Mouse (Mus musculus) stomach, embryonic 14.5 days (tissue): Measurements from ENCODE around the gene Zfp36. TPM values are rescaled to one million over a fixed set of nuclear protein-coding genes. Genes with fewer than 3 reads are reported as not detected.

Experiments used
- ATAC-seq: fragments of 200-750 bp; cut with Nextera tagmentation; 2 replicates; pipeline ENCODE4 v1.8.0; 2017; ENCODE audit warnings: low read depth, moderate TSS enrichment; ENCODE audit not compliant: insufficient number of reproducible peaks, insufficient read depth, low FRiP score
- H3K27ac ChIP-seq: fragments of 300-500 bp; sonication (generic); 2 replicates; pipeline ENCODE4 v1.5.1; 2014; ENCODE audit warnings: mild to moderate bottlenecking, low read length, moderate library complexity, mixed read lengths
- H3K27me3 ChIP-seq: fragments of 300-500 bp; sonication (generic); 2 replicates; pipeline ENCODE4 v1.6.1; 2014; ENCODE audit warnings: low read length, control low read depth, mixed read lengths; ENCODE audit not compliant: control insufficient read depth, insufficient read depth
- H3K36me3 ChIP-seq: fragments of 300-500 bp; sonication (generic); 2 replicates; pipeline ENCODE4 v1.6.1; 2014; ENCODE audit warnings: mild to moderate bottlenecking, control low read depth, low read length, moderate library complexity, mixed read lengths; ENCODE audit not compliant: control insufficient read depth, insufficient read depth
- H3K4me1 ChIP-seq: fragments of 300-500 bp; sonication (generic); 2 replicates; pipeline ENCODE4 v1.6.1; 2014; ENCODE audit warnings: low read length, control low read depth, mixed read lengths; ENCODE audit not compliant: control insufficient read depth, insufficient read depth
- H3K4me2 ChIP-seq: fragments of 300-500 bp; sonication (generic); replicated peaks from 2 replicates; pipeline ENCODE4 v1.6.1; 2014; ENCODE audit warnings: low read depth, low read length, control low read depth
- H3K4me3 ChIP-seq: fragments of 300-500 bp; sonication (generic); 2 replicates; pipeline ENCODE4 v1.5.1; 2014; ENCODE audit warnings: low read depth, low read length, control low read depth
- H3K9ac ChIP-seq: fragments of 300-500 bp; sonication (generic); replicated peaks from 2 replicates; pipeline ENCODE4 v1.6.1; 2014; ENCODE audit warnings: low read depth, mild to moderate bottlenecking, control low read depth, low read length, moderate library complexity, mixed read lengths
- H3K9me3 ChIP-seq: fragments of 300-500 bp; sonication (generic); 2 replicates; pipeline ENCODE4 v1.6.1; 2016; ENCODE audit warnings: low read depth, low read length, control low read depth; ENCODE audit not compliant: control insufficient read depth
- WGBS: fragments of 180-500 bp; shearing (Covaris S2); extraction: QIAGEN DNeasy Blood & Tissue Kit; methylation state at CpG from one replicate; pipeline ENCODE4 v1.1.7; 2014; 5-methylcytosine and 5-hydroxymethylcytosine counted together
- polyA plus RNA-seq: library from polyadenylated mRNA; unstranded; fragments of >200 nt; fragmentation: Nextera tagmentation; extraction: Ambion mirVana; gene quantifications from 2 replicates; pipeline ENCODE4 v1.2.1, GENCODE M21; 2014

Zfp36 gene
- polyA plus RNA-seq, 1 experiment from 2014 or later = 15.5 TPM

GRCm38 (mm10) chr7:28357984-28358383 lies 22.1 kb downstream of the Zfp36 start:
- Histone ChIP-seq H3K27me3 (no peaks in the 10 kb centered on the region), H3K9me3 (no peaks in the 10 kb centered on the region), H3K4me3 (no peak overlapping the region), H3K4me2 (no peak overlapping the region), H3K4me1 (peaks cover 27% of the 10 kb centered on the region), H3K36me3 (peaks cover 53% of the 10 kb centered on the region), H3K9ac (no peak overlapping the region), H3K27ac (peak overlapping the region; percentile 45; the same call in 1 of the 2 replicates)
- WGBS = 1% methylated on average over 5 of the region's 5 CpGs
- no peak for ATAC-seq

DNA sequence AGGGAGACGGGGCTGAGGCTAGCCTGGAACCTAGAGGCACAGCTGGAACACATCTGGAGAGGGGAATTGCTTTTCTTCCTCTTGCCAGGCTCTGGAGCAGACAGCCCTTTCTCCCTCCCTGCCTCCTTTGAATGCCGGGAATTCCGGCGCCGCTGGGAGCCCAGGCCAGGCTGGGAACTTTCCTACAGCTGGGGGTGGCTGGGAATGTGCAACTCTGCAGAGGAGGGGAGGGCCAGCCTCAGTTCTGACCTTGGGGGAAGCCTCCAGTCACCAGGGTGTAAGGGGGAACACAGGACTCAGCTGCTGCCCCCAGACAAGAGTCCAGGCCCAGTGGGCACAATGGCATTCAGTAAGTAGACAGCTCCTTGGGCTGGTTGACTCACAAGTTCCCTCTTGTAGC lies 23.1 kb downstream of the Zfp36 start:
- Histone ChIP-seq H3K4me2 (no peak overlapping the region), H3K36me3 (peaks cover 50% of the 10 kb centered on the region), H3K9ac (no peak overlapping the region)

GRCm38 (mm10) chr7:28355221-28355620 lies 24.8 kb downstream of the Zfp36 start:
- no peaks in the 10 kb centered on the region for H3K27me3 ChIP-seq
- H3K4me3 ChIP-seq = no peak overlapping the region
- peaks cover 32% of the 10 kb centered on the region for H3K4me1 ChIP-seq
- H3K36me3 ChIP-seq = peaks cover 42% of the 10 kb centered on the region
- H3K9me3 ChIP-seq = no peaks in the 10 kb centered on the region
- WGBS = 89% methylated on average over 3 of the region's 3 CpGs
- H3K9ac ChIP-seq = no peak overlapping the region
- H3K4me2 ChIP-seq = no peak overlapping the region
- peak overlapping the region; percentile 10; the same call in 1 of the 2 replicates for H3K27ac ChIP-seq
- no peak for ATAC-seq

More for the DNA sequence above, 23.1 kb downstream of the Zfp36 start:
- 5% methylated on average over 5 of the region's 5 CpGs for WGBS
- Histone ChIP-seq H3K4me1 (peaks cover 27% of the 10 kb centered on the region), H3K27me3 (no peaks in the 10 kb centered on the region), H3K27ac (peak overlapping the region; percentile 45; the same call in 1 of the 2 replicates), H3K9me3 (no peaks in the 10 kb centered on the region), H3K4me3 (no peak overlapping the region)
- ATAC-seq = peak; percentile 48; the same call in 1 of the 2 replicates

DNA sequence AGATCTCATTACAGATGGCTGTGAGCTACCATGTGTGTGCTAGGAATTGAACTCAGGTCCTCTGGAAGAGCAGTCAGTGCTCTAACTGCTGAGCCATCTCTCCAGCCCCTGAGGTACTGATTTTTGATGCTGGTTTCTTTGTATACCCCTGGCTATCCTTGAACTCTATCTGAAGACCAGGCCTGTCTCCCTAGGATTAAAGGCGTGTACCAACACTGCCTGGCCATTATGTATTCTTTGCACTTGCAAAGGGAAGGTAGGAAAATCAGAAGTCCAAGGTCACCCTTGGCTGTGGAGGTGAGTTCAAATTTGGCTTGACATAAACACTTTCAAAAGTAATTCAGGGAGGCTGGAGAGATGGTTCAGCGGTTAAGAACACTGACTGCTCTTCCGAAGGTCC lies 25.5 kb downstream of the Zfp36 start:
- Histone ChIP-seq H3K9ac (no peak overlapping the region), H3K4me1 (peaks cover 37% of the 10 kb centered on the region), H3K27ac (no peak overlapping the region), H3K9me3 (no peaks in the 10 kb centered on the region), H3K4me3 (no peak overlapping the region), H3K4me2 (no peak overlapping the region), H3K36me3 (peaks cover 36% of the 10 kb centered on the region), H3K27me3 (no peaks in the 10 kb centered on the region)
- ATAC-seq = no peak
- WGBS = 94% methylated on average over 3 of the region's 3 CpGs

GRCm38 (mm10) chr7:28354113-28354581 lies 25.9 kb downstream of the Zfp36 start:
- H3K4me3 ChIP-seq = no peak overlapping the region
- H3K9ac ChIP-seq = no peak overlapping the region
- 75% methylated on average over 3 of the region's 3 CpGs for WGBS
- H3K4me1 ChIP-seq = peaks cover 42% of the 10 kb centered on the region
- H3K27me3 ChIP-seq = no peaks in the 10 kb centered on the region
- no peak overlapping the region for H3K27ac ChIP-seq
- no peaks in the 10 kb centered on the region for H3K9me3 ChIP-seq
- H3K4me2 ChIP-seq = no peak overlapping the region
- no peak for ATAC-seq
- H3K36me3 ChIP-seq = peaks cover 32% of the 10 kb centered on the region

- 92% methylated on average over 2 of the region's 2 CpGs for WGBS
- Histone ChIP-seq H3K4me2 (no peak overlapping the region), H3K9ac (no peak overlapping the region), H3K36me3 (peaks cover 29% of the 10 kb centered on the region), H3K9me3 (no peaks in the 10 kb centered on the region), H3K27me3 (no peaks in the 10 kb centered on the region), H3K27ac (no peak overlapping the region), H3K4me3 (no peak overlapping the region), H3K4me1 (peaks cover 34% of the 10 kb centered on the region)
- ATAC-seq = no peak
Measured at GRCm38 (mm10) chr7:28353267-28353666, 26.8 kb downstream of the Zfp36 start.

GRCm38 (mm10) chr7:28351676-28352191 lies 28.3 kb downstream of the Zfp36 start:
- peak overlapping the region; percentile 98 for H3K4me3 ChIP-seq
- peak overlapping the region; percentile 66 for H3K4me2 ChIP-seq
- H3K4me1 ChIP-seq = peaks cover 18% of the 10 kb centered on the region; the same call in 1 of the 2 replicates
- peak overlapping the region; percentile 96 for H3K9ac ChIP-seq
- peaks cover 29% of the 10 kb centered on the region for H3K36me3 ChIP-seq
- WGBS = 35% methylated on average over 4 of the region's 4 CpGs
- H3K27me3 ChIP-seq = no peaks in the 10 kb centered on the region
- ATAC-seq = no peak
- H3K27ac ChIP-seq = peak overlapping the region; percentile 97; the same call in 1 of the 2 replicates
- H3K9me3 ChIP-seq = no peaks in the 10 kb centered on the region

- under 1% methylated on average over 49 of the region's 50 CpGs for WGBS
- Histone ChIP-seq H3K9ac (peak within 1 kb of the TSS; percentile 96), H3K4me3 (peak within 1 kb of the TSS; percentile 98), H3K4me1 (peaks cover 16% of the 10 kb centered on the region; the same call in 1 of the 2 replicates), H3K27me3 (no peaks in the 10 kb centered on the region), H3K27ac (peak within 1 kb of the TSS; percentile 97), H3K4me2 (peak within 1 kb of the TSS; percentile 66), H3K9me3 (no peaks in the 10 kb centered on the region), H3K36me3 (peaks cover 29% of the 10 kb centered on the region)
- peak; percentile 92 for ATAC-seq
Measured at GRCm38 (mm10) chr7:28350155-28350883, 29.7 kb downstream of the Zfp36 start, which contains the start of gene Rps16. Gene Rps16, plus strand, starts transcription at chr7:28350652.
